Mouse (Mus musculus) megakaryocyte, adult 5-6 weeks (primary cell): Measurements from ENCODE around the gene Gm20388. TPM values are rescaled to one million over a fixed set of nuclear protein-coding genes. Genes with fewer than 3 reads are reported as not detected.

Source experiments
- ATAC-seq: 2 replicates; pipeline ENCODE4 v1.8.0; 2016; ENCODE audit warnings: mild to moderate bottlenecking, inconsistent platforms; ENCODE audit not compliant: poor library complexity, severe bottlenecking
- total RNA-seq, 2 experiments: library from RNA; stranded (forward) in 1 of 2; stranded (reverse) in 1 of 2; fragments of 153-499, 151-499 nt in 1 of 2; fragments of 221-1000, 200-1000 nt in 1 of 2; gene quantifications; 2 replicates each; pipeline versions ENCODE4 v1.2.3 to v1.2.4; 2015 to 2017

Gm20388 gene
- total RNA-seq, 2 experiments from 2014 or later, result 7.6 to 15.5 TPM

- ATAC-seq, result no peak
Observed at GRCm38 (mm10) chr8:120224521-120225420, 314.1 kb downstream of the Gm20388 start.

- no peak for ATAC-seq
Observed at GRCm38 (mm10) chr8:120225421-120226151, 314.9 kb downstream of the Gm20388 start.

GRCm38 (mm10) chr8:120226700-120227577 is 316.3 kb downstream of the Gm20388 start:
- ATAC-seq, result no peak

- no peak for ATAC-seq
Observed at GRCm38 (mm10) chr8:120227578-120227876, 316.9 kb downstream of the Gm20388 start.

GRCm38 (mm10) chr8:120227891-120228591 is 317.4 kb downstream of the Gm20388 start, which contains the start of gene Gse1:
Gene Gse1 (plus strand): TSS chr8:120228456.
- ATAC-seq, result no peak

GRCm38 (mm10) chr8:120228781-120229573 is 318.3 kb downstream of the Gm20388 start:
- no peak for ATAC-seq

- no peak for ATAC-seq
Observed at GRCm38 (mm10) chr8:120229574-120229916, 318.9 kb downstream of the Gm20388 start.

GRCm38 (mm10) chr8:120230081-120230480 is 319.4 kb downstream of the Gm20388 start:
- ATAC-seq, result no peak

- ATAC-seq, result no peak
Observed at GRCm38 (mm10) chr8:120230715-120231614, 320.3 kb downstream of the Gm20388 start.

GRCm38 (mm10) chr8:120231870-120232269 is 321.2 kb downstream of the Gm20388 start:
- no peak for ATAC-seq

GRCm38 (mm10) chr8:120232398-120232797 is 321.8 kb downstream of the Gm20388 start:
- no peak for ATAC-seq

- no peak for ATAC-seq
Observed at GRCm38 (mm10) chr8:120232913-120233312, 322.3 kb downstream of the Gm20388 start.

- ATAC-seq, result no peak
Observed at GRCm38 (mm10) chr8:120234457-120234856, 323.8 kb downstream of the Gm20388 start.

- no peak for ATAC-seq
Observed at GRCm38 (mm10) chr8:120234866-120235265, 324.2 kb downstream of the Gm20388 start.

- ATAC-seq, result no peak
Observed at GRCm38 (mm10) chr8:120243222-120243621, 332.6 kb downstream of the Gm20388 start.

GRCm38 (mm10) chr8:120243916-120244451 is 333.3 kb downstream of the Gm20388 start:
- ATAC-seq, result no peak

GRCm38 (mm10) chr8:120244553-120244952 is 333.9 kb downstream of the Gm20388 start:
- ATAC-seq, result no peak

GRCm38 (mm10) chr8:120247618-120248017 is 337.0 kb downstream of the Gm20388 start:
- no peak for ATAC-seq
